Mouse (Mus musculus) ES-E14 (cell line): Measurements from ENCODE around the gene Riok1. TPM values are rescaled to one million over a fixed set of nuclear protein-coding genes. Genes with fewer than 3 reads are reported as not detected.

Experiments used
- DNase-seq: peaks from one replicate; pipeline ENCODE4 v3.0.0-alpha.2; 2013; ENCODE audit warnings: low read depth, low spot score
- H3K27ac ChIP-seq: 2 replicates; pipeline ENCODE4 v1.5.1; 2012; ENCODE audit warnings: low read depth, mild to moderate bottlenecking, low read length, moderate library complexity, mixed read lengths; ENCODE audit not compliant: poor library complexity, insufficient read depth, severe bottlenecking
- H3K36me3 ChIP-seq: 2 replicates; pipeline ENCODE4 v1.6.1; 2012; ENCODE audit warnings: mild to moderate bottlenecking, low read length, moderate library complexity, mixed read lengths; ENCODE audit not compliant: control insufficient read depth, poor library complexity, insufficient read depth, severe bottlenecking
- H3K4me1 ChIP-seq, 2 experiments: fragments of 150-350 bp in 1 of 2; sonication (generic) in 1 of 2; 2 replicates each; pipeline ENCODE4 v1.6.1; 2012; ENCODE audit warnings: low read length in 2 of 2, mild to moderate bottlenecking in 1 of 2, mixed read lengths in 1 of 2; ENCODE audit not compliant: control insufficient read depth in 2 of 2, insufficient read depth in 2 of 2, poor library complexity in 1 of 2
- H3K4me3 ChIP-seq, 2 experiments: fragments of 150-350 bp in 1 of 2; sonication (generic) in 1 of 2; 2 replicates each; pipeline ENCODE4 v1.5.1; 2012; ENCODE audit warnings: low read length in 2 of 2, low read depth in 1 of 2, mild to moderate bottlenecking in 1 of 2, mixed read lengths in 1 of 2; ENCODE audit not compliant: insufficient read depth in 1 of 2, poor library complexity in 1 of 2, severe bottlenecking in 1 of 2
- H3K9ac ChIP-seq: 2 replicates; pipeline ENCODE4 v1.6.1; 2012; ENCODE audit warnings: low read depth, mild to moderate bottlenecking, low read length, mixed read lengths; ENCODE audit not compliant: poor library complexity, insufficient read depth, severe bottlenecking
- H3K9me3 ChIP-seq: fragments of 150-350 bp; sonication (generic); 2 replicates; pipeline ENCODE4 v1.6.1; 2012; ENCODE audit warnings: low read depth, mild to moderate bottlenecking, low read length; ENCODE audit not compliant: control insufficient read depth, insufficient read depth
- CHD2 ChIP-seq: IDR thresholded peaks from 2 replicates; pipeline ENCODE4 v1.6.1; 2014; ENCODE audit warnings: mild to moderate bottlenecking, low read depth, low read length, inconsistent platforms
- HCFC1 ChIP-seq: IDR thresholded peaks from 2 replicates; pipeline ENCODE4 v1.6.1; 2012; ENCODE audit warnings: low read length, inconsistent platforms, borderline replicate concordance; ENCODE audit not compliant: insufficient read depth
- MAFK ChIP-seq: IDR thresholded peaks from 2 replicates; pipeline ENCODE4 v1.6.1; 2014; ENCODE audit warnings: mild to moderate bottlenecking, low read depth, low read length, inconsistent platforms; ENCODE audit not compliant: insufficient read depth
- ZC3H11A ChIP-seq: IDR thresholded peaks from 2 replicates; pipeline ENCODE4 v1.6.1; 2012; ENCODE audit warnings: low read depth, mild to moderate bottlenecking, inconsistent platforms, low read length, borderline replicate concordance
- ZNF384 ChIP-seq: IDR thresholded peaks from 2 replicates; pipeline ENCODE4 v1.6.1; 2012; ENCODE audit warnings: low read depth, low read length, inconsistent platforms
- in situ Hi-C, 2 experiments: fragments of 600-800 bp; cut with MboI; formaldehyde crosslinking; loops; one replicate each; pipeline ENCODE4 v1.15.1; 2025; ENCODE audit warnings: low sequenced_read_pairs in 2 of 2, inconsistent platforms in 1 of 2; ENCODE audit not compliant: unreplicated experiment in 2 of 2
- total RNA-seq: library from RNA; depleted of rRNA; stranded (reverse); fragments of 300-350 nt; gene quantifications from 2 replicates; pipeline ENCODE4 v1.2.3, GENCODE M21; 2012

Gene Riok1
- total RNA-seq, 1 experiment: 40.4 TPM

GRCm38 (mm10) chr13:38073374-38074307 lies 36.8 kb downstream of the Riok1 start:
- Histone ChIP-seq H3K27ac (no peak overlapping the region), H3K36me3 (no peaks in the 10 kb centered on the region), H3K4me1 (peaks cover 4 to 5% of the 10 kb centered on the region in 2 experiments; a peak in 3 of 4 replicates), H3K9ac (no peak overlapping the region), H3K4me3 (no peak overlapping the region), H3K9me3 (no peaks in the 10 kb centered on the region)
- DNase-seq: no peak
- TF ChIP-seq MAFK (no peak), ZC3H11A (no peak), ZNF384 (no peak), HCFC1 (no peak), CHD2 (no peak)
- in situ Hi-C loops: no loop called here

- no peak for DNase-seq
Observed at GRCm38 (mm10) chr13:38074404-38074803, 37.6 kb downstream of the Riok1 start.

DNA sequence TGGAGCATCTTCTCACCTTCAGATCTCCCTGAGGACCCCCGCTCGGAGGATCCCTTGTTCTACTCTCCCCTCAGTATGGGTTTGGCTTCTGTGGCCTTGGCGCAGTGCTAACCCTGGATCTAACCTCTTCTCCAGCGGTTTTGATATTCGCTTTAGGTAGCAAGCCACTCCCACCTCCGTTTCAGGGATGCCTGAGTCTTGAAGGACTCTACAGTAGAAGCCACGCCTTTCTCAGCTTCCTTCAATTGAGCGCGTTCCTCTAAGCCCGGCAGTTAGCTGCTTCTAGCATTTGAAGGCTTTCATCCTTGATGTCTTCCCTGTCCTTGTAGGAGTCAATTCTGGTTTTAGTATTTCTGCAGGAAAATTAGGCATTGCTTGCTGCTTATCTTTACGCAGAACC lies 40.3 kb downstream of the Riok1 start:
- peak; percentile 56 for DNase-seq
- in situ Hi-C loops: no loop called here
- TF ChIP-seq HCFC1 (no peak), MAFK (no peak), CHD2 (no peak), ZC3H11A (no peak), ZNF384 (no peak)

More at GRCm38 (mm10) chr13:38074404-38074803, 37.6 kb downstream of the Riok1 start:
- Histone ChIP-seq H3K4me3 (no peak overlapping the region), H3K9ac (no peak overlapping the region), H3K4me1 (peaks cover 4 to 7% of the 10 kb centered on the region in 2 experiments; a peak in 3 of 4 replicates), H3K9me3 (no peaks in the 10 kb centered on the region), H3K36me3 (no peaks in the 10 kb centered on the region), H3K27ac (no peak overlapping the region)
- in situ Hi-C loops: no loop called here
- TF ChIP-seq ZC3H11A (no peak), ZNF384 (no peak), MAFK (no peak), CHD2 (no peak), HCFC1 (no peak)

DNA sequence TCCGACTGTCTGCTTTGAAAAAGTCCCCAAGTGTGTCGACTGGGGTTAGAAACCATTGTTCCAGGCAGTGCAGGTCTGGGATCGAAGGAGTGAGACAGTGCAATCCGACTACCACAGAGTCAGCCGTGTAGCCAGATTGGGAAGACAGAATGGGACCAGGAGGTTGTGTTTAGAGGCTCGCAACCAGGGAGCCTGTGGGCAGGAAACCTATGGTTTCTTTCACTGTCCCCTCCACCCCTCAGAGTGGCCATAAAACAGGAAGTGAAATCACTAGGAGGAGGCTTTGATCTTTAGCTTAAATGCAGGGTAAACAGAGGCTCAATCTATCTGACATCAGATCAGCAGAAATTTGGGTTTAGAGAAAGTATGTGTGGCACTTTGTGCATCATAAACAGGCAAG lies 42.0 kb downstream of the Riok1 start:
- no peaks in the 10 kb centered on the region for H3K36me3 ChIP-seq
- TF ChIP-seq ZC3H11A (no peak), HCFC1 (no peak), ZNF384 (no peak), CHD2 (no peak), MAFK (no peak)
- H3K4me3 ChIP-seq: peak overlapping the region in 1 of 2 experiments; percentile 1; a peak in 1 of 4 replicates
- H3K27ac ChIP-seq: no peak overlapping the region
- no peak for DNase-seq
- H3K9ac ChIP-seq: no peak overlapping the region; the same call in 1 of the 2 replicates
- peaks cover 8 to 17% of the 10 kb centered on the region in 2 experiments for H3K4me1 ChIP-seq
- no peaks in the 10 kb centered on the region for H3K9me3 ChIP-seq
- in situ Hi-C loops: no loop called here

More for the DNA sequence above, 40.3 kb downstream of the Riok1 start:
- Histone ChIP-seq H3K27ac (no peak overlapping the region), H3K36me3 (no peaks in the 10 kb centered on the region), H3K9me3 (no peaks in the 10 kb centered on the region), H3K4me1 (peaks cover 8 to 17% of the 10 kb centered on the region in 2 experiments), H3K9ac (no peak overlapping the region), H3K4me3 (no peak overlapping the region)
